Mouse (Mus musculus) natural killer cell, adult 2 months (primary cell): ENCODE data around the gene Batf.
"Not testable (repeated sequence)": the region's sequence is repeated elsewhere in the genome, so short reads cannot be mapped to it uniquely, and the experiment has no call there.

Source experiments
- DNase-seq, 2 experiments: peaks; one replicate each; pipeline ENCODE4 v3.0.0; 2022; ENCODE audit warnings: low spot score in 2 of 2

Gene Batf

DNA sequence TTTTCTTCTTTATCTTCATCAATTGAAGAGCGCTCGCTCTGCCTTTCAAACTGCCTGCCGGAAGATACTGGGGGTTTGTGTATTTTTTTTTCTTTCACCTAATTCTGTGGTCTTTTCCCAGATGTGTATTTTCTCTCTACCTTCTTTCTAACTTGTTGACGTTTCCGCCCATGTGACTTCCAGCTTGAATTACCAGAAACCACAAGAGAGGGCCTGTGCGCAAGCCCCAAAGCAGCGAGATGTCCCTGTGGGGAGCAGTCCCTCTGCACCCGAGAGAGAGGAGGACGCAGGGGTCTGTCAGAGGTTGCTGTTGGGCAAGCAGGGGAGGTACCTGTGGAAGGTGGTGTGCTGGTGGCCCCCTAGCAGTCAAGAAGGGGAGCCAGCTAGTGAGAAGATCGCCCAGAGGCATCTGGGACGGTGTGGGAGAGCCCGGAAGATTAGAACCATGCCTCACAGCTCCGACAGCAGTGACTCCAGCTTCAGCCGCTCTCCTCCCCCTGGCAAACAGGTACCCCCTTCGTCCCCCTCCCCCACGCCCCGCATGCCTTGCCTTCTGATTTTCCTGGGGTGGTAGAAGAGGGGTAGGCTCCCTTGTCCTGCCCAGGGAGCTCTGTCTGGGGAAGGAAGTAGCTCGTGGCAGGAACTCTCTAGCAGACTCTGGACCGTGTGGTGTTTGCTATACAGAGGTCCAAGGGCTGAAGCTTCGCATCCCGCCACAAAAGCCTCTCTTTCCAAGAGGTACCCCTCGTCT is at the start of gene Batf:
TSS of gene Batf (plus strand) at position 204 of the 751 bp plus-strand sequence.
- DNase-seq: peak; percentile 71 to 73

- no peak for DNase-seq
Measured at GRCm38 (mm10) chr12:85637932-85638331, 48.5 kb upstream of the Batf start.

GRCm38 (mm10) chr12:85638541-85639325 is 47.7 kb upstream of the Batf start:
- DNase-seq: no peak

- DNase-seq: no peak
Measured at GRCm38 (mm10) chr12:85639326-85640008, 47.0 kb upstream of the Batf start.

DNA sequence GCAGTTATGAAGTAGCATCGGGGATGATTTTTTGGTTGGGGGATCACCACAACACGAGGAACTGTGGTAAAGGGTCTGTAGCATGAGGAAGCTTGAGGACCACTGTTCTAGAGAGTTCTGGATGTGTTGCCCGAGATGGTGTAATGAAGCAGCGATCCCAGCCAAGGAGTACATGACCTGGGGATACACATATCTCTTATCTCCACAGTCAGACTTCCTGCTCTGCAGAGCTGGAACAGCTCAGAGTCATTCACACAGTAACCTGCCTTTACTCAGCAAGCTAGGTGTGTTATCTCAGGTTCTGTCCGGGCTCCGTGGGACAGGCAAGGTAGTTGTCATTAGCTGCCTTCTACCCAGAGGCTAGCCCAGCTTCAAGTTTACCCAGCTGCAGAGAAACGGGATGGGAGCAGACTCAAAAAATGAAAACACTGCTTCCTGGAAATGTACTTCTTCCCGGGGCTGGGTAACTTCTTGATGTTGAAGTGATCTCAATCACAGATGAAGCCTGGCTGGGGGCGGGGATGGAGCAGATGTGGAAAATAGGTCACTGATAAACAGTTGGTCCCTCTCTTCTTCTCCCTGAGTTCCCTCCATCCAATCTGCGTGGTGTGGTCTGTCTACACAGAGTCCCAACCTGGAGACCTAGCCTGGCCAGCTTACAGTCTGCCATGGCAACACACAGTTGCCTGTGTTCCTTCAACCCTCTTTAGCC is 45.5 kb upstream of the Batf start:
- DNase-seq: no peak

GRCm38 (mm10) chr12:85641564-85641931 is 44.9 kb upstream of the Batf start:
- no peak for DNase-seq

DNA sequence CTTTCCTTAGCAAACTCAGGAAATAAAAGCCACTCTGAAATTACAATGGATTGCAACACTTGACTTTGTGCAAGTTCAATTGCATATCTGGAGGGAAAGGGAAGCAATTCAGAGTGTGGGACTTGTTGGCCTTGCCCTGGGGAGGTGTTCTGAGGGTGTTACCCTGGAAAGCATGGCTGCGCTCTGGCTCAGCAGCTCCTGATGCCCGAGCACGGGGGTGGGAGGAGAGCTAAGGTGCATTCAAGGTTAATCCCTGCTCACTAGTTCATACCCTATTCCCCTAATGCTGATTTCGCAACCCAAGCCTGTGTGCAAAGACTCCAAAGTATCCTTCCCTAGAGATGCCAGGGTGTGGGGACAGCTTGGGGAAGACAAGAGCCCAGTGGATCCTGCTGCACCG is 42.7 kb upstream of the Batf start:
- DNase-seq: no peak

DNA sequence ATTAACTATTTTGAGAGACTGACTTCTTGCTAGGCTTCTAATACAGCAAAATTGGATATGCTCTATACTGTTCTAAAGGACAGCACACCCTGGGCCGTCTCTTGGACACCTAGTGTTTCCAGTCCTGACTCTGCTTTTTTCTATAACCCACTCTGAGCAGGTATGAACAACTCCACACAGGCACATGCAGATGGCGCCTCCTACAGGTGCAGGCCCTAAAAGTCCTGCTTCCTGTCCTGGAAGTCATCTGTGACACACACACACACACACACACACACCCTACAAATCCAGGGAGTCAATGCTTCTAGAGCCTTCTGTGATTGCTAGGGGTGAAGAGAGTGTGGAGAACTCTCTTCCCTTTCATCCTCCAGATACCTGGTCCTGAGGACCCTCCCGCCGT is 40.8 kb upstream of the Batf start:
- peak; percentile 27 to 43 for DNase-seq

DNA sequence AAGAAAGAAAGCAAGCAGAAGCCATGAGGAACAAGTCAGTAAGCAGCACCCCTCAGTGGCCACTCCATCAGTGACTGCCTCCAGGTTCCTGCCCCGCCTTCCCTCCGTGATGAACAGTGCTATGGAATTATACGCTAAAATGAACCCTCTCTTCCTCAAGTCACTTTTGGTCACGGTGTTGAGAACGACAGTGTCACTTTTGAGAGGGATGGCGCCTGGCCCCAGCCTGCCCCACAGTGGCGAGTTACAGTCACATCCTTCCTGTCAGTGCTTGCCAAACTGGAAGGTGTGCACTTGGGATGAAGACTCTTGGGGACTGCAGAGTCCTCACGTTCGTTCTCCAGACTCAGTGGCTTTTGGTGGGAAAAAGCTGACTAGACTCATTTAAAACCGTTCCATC is 39.1 kb upstream of the Batf start:
- DNase-seq: peak in 1 of 2 experiments; percentile 14

DNA sequence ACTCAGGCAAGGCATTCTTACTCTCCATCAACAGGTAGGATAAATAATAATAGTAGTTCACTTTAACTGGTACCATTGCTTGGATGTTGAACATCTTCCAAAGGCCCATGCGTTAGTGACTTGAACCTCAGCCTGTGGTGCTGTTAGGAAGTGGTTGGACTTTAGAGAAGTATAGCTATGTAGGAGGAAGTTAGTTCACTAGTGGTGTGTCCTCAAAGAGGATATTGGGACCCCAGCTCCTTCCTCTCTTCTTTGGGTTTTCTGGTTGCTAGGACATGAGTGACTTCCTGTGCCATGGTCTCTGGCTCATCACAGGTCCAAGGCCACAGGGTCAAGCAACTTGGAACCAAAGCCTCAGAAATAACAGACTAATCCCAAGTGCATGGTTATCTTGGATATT is 38.5 kb upstream of the Batf start:
- no peak for DNase-seq

DNA sequence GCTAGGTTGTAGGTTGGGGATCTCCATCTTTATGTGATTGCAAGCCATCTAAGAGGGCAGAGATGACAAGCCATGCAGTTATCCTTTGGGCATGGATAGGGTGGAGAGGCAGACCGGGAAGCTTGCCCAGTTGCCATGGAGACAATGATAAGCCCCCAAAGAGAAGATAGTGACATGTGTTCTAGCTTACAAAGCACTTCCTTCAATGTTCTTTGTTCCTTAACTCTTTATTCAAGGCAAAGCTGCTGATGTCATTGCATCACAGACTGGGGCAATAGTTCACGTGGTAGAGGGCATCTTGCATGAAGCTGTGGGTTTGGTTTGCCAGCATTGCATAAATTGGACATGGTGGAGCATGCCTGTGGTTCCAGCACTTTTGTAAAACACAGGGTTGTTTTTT is 27.1 kb upstream of the Batf start:
- no peak for DNase-seq

DNA sequence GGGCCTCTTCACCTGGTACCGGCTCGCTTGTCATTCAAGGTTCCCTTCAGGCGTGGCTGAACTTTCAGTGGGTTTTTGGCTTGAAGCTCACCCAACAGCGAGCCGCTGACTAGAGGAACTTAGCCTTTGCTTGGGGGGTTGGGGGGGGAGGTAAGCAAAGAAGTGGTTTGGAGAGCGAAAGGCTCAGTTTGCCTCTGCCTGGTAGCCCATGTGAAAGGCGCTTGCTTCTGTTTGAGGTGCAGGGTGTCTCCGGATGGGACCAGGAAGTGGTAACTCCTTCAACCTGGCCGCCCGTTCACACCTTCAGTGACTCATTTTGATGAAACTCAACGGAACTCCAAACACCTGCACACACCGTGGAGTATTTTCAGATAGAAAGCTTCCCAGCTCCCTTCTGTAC is 25.6 kb upstream of the Batf start:
- DNase-seq: peak; percentile 51 to 58

DNA sequence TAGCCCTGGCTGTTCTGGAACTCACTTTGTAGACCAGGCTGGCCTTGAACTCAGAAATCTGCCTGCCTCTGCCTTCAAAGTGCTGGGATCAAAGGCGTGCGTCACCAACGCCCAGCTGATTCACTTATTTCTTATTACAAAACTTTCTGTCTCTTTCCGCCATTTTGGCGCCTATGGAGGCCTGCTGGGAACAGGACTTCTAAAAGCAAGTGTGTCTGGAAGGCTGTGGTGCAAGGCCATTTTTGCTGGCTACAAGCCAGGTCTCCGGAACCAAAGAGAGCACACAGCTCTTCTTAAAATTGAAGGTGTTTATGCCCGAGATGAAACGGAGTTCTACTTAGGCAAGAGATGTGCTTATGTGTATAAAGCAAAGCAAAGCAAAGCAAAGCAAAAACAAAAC is 24.2 kb upstream of the Batf start:
- not testable (repeated sequence) for DNase-seq

- peak; percentile 49 to 63 for DNase-seq
Measured at GRCm38 (mm10) chr12:85662896-85663295, 23.6 kb upstream of the Batf start.

DNA sequence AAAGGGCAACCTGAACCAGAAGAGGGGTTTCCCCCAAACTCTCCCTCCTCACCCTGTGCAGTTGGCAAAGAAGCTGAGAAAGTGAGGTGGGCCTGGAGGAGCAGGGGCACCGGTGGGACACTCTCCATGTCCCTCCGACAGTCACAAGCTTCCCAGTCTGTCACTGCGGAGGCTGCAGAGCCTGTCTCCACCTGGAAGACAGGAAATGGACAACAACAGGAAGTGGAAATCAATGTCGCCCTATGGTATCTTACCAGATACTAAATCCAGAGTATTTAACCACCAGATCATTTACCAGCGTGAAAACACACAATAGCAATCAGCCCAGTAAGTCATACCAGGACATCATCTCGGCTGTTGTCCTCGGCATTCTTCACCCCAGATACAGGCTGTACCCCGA is 20.4 kb upstream of the Batf start:
- DNase-seq: no peak

DNA sequence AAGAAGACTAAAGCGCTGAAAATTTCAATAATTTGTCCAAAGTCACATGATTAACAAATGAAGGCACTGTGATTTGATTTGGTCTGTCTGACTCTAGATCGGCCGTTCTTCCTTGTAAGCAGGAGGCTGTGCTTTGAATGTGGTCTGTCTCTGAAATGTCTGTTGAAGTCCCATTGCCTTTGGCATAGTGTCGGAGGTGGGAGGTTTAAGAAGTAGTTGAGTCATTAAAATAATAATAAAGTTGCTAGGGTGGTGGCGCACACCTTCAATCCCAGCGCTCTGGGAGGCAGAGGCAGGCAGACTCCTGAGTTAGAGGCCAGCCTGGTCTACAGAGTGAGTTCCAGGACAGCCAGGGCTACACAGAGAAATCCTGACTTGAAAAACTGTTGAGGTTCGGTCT is 19.4 kb upstream of the Batf start:
- no peak for DNase-seq

- no peak for DNase-seq
Measured at GRCm38 (mm10) chr12:85668696-85669095, 17.8 kb upstream of the Batf start.

GRCm38 (mm10) chr12:85670080-85670479 is 16.4 kb upstream of the Batf start:
- no peak for DNase-seq

DNA sequence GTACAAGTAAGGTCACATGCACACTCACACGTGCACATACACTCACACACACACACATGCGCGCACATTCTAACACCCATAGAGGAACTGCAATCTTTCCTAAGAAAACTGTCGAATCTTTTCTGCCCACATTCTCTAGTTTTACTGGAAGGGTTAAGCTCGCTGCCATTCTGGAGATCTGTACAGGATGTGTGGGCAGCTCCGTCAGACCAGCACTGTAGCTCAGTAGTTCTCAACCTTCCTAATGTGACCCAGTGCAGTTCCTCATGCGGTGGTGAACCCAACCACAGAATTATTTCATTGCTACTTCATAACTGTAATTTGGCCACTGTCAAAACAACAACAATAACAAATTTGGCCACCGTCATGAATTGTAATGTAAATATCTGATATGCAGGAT is 12.6 kb upstream of the Batf start:
- DNase-seq: no peak

GRCm38 (mm10) chr12:85679117-85679516 is 7.4 kb upstream of the Batf start:
- no peak for DNase-seq

DNA sequence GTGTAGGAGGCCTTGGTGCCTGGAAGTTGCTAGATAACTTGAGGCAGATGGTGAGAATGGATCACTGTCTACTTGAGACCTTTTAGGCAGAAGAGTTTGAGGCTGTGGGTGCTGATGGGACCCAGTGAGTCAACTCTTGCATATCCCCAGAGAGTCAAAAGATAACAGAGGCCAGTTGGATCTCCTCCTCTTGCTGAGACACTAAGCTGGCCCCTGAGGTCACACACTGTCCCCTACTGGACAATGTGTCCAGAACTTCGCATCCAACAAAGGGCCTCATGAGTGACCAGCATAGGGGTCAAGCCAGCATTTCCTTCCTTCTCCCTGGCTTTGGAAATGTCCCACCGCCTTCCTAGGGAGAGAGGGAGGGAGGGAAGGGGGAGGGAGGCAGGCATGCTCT is 6.7 kb upstream of the Batf start:
- no peak for DNase-seq

DNA sequence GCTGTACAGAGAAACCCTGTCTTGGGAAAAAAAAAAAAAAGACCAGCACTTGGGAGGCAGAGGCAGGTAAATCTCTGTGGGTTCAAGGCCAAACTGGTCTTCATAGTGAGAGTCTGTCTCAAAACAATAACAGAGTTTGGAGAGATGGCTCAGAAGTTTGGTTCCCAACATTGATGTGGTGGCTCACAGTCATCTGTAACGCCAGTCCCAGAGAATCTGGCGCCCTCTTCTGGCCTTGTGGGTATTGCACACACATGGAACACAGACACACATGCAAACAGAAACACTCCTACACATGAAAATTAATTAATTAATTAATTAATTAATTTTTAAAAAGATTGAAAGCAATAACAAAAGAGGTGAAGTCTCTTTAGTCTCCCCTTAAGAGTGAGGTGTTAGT is 4.1 kb upstream of the Batf start:
- peak in 1 of 2 experiments; percentile 32 for DNase-seq
